Mouse (Mus musculus) megakaryocyte, embryonic 14.5 days (primary cell): ENCODE results near the gene Mad1l1.

Source experiments
- FLI1 ChIP-seq: IDR thresholded peaks from 2 replicates; pipeline ENCODE4 v1.6.1; 2012; ENCODE audit warnings: low read length, inconsistent platforms, mixed read lengths
- GATA1 ChIP-seq: IDR thresholded peaks from 3 replicates; pipeline ENCODE4 v1.6.1; 2012; ENCODE audit warnings: mixed read lengths, low read length, inconsistent platforms, borderline replicate concordance

- TF ChIP-seq FLI1 (peak; percentile 13; the same call in 1 of the 2 replicates), GATA1 (no peak)
These were observed 10.5 kb upstream of the Mad1l1 start, which contains the start of gene Mrm2 for GRCm38 (mm10) chr5:140331615-140332512.
